In genomic region chr9:64636111-64636510, GRCm38 (mm10) we compare ENCODE assay signal across 24 mouse cellular contexts.
A peak's percentile ranks its signal among the peaks of the same experiment; 100 is the strongest.
DNase-seq lines count a peak whose midpoint lies in the region; TF ChIP-seq lines count a peak whose summit lies in the region.
"Had no signal": no experiment of that assay in that cellular context is flagged by ENCODE, and none has a peak within 500 bp of the region (broad histone marks: within the 10 kb centered on the region; RNA-seq: fewer than 3 reads in every experiment).

No protein-coding gene starts in this region.

- DNase-seq in left cerebral cortex, adult 11 months (ENCODE audit: low spot score): peak; percentile 43
- DNase-seq in left cerebral cortex, postnatal 10 days (ENCODE audit: extremely low spot score in 1 of 2, low spot score in 2 of 2): no peak
- peak; percentile 60 for DNase-seq in brain, embryonic 14.5 days (ENCODE audit: low read depth)
- DNase-seq in left cerebral cortex, adult 2 months (ENCODE audit: extremely low spot score in 1 of 2, low spot score in 2 of 2): peak in 1 of 2 experiments; percentile 33
- peak; percentile 32 to 66 for DNase-seq in right cerebral cortex, postnatal 36 days (ENCODE audit: low spot score in 2 of 2)
- no peak for DNase-seq in spleen, adult 18-20 months
- DNase-seq in natural killer cell, adult 2 months (ENCODE audit: low spot score in 2 of 2): no peak
- DNase-seq: adrenal gland, postnatal 25 days; cerebellum, adult 11 months; cerebellum, postnatal 14 days; gastrocnemius, postnatal 10 days; heart, postnatal 4 days; kidney, adult 18-20 months; kidney, postnatal 10 days; lung, embryonic 14.5 days; lung, postnatal 36 days; thymus, adult 2 months; thymus, postnatal 4 days had no signal

- TF ChIP-seq CTCF in brain, embryonic 14.5 days (IDR thresholded peaks at IDR 0.05; ENCODE audit: borderline replicate concordance, extremely low read depth, insufficient read depth, insufficient read length): no peak
- TF ChIP-seq CTCF in left cerebral cortex, adult 2 months (IDR thresholded peaks at IDR 0.05): no peak

- intact Hi-C loops in left cerebral cortex, postnatal 10 days (cut with DNase I): loop anchor here (5.0 kb wide), 2 partner anchors 244 to 289 kb away; no protein-coding TSS in a partner anchor
- intact Hi-C loops in left cerebral cortex, adult 2 months (cut with DNase I): loop anchor here (2.0 kb wide), 2 partner anchors 107 to 135 kb away; no protein-coding TSS in a partner anchor

- no peak for TF ChIP-seq POLR2A in brain, embryonic 14.5 days (IDR thresholded peaks at IDR 0.05; ENCODE audit: borderline replicate concordance, extremely low read depth, insufficient read depth, insufficient read length, poor library complexity, severe bottlenecking)

- no peak overlapping the region for H3K4me3 ChIP-seq in left cerebral cortex, adult 2 months
- H3K4me3 ChIP-seq: forebrain, embryonic 10.5 days; heart, embryonic 10.5 days; limb, embryonic 15.5 days; midbrain, embryonic 15.5 days had no signal

- peak overlapping the region; percentile 63; the same call in 1 of the 2 replicates for H3K27ac ChIP-seq in left cerebral cortex, adult 2 months
- H3K27ac ChIP-seq: forebrain, embryonic 10.5 days; heart, embryonic 10.5 days; hindbrain, embryonic 14.5 days; limb, embryonic 15.5 days; liver, embryonic 14.5 days; midbrain, embryonic 15.5 days had no signal

Comparison
In these comparisons a context has a peak if more than half of its experiments do, and no peak if none do; other contexts are left out.
1. DNase-seq: peak in left cerebral cortex, adult 11 months (single experiment), brain, embryonic 14.5 days (single experiment) and right cerebral cortex, postnatal 36 days (2 of 2); none in left cerebral cortex, postnatal 10 days (0 of 2), spleen, adult 18-20 months (0 of 2) and natural killer cell, adult 2 months (0 of 2).